Mouse (Mus musculus) hindbrain, embryonic 11.5 days (tissue): Measurements from ENCODE around the gene Sgsh. TPM values are rescaled to one million over a fixed set of nuclear protein-coding genes. Genes with fewer than 3 reads are reported as not detected.
"Not testable (repeated sequence)": the region's sequence is repeated elsewhere in the genome, so short reads cannot be mapped to it uniquely, and the experiment has no call there.

Experiments used
- ATAC-seq: fragments of 200-750 bp; cut with Nextera tagmentation; 2 replicates; pipeline ENCODE4 v1.8.0; 2017; ENCODE audit warnings: mild to moderate bottlenecking, moderate TSS enrichment, moderate library complexity; ENCODE audit not compliant: low FRiP score
- DNase-seq: peaks from one replicate; pipeline ENCODE4 v3.0.0-alpha.2; 2015; ENCODE audit warnings: low spot score
- H3K27ac ChIP-seq: fragments of 300-500 bp; sonication (generic); 2 replicates; pipeline ENCODE4 v1.5.1; 2014; ENCODE audit warnings: mild to moderate bottlenecking, low read depth, low read length
- H3K27me3 ChIP-seq: fragments of 300-500 bp; sonication (generic); 2 replicates; pipeline ENCODE4 v1.6.1; 2014; ENCODE audit warnings: mild to moderate bottlenecking, low read length, moderate library complexity, mixed read lengths; ENCODE audit not compliant: control insufficient read depth, insufficient read depth
- H3K36me3 ChIP-seq: fragments of 300-500 bp; sonication (generic); 2 replicates; pipeline ENCODE4 v1.6.1; 2014; ENCODE audit warnings: mild to moderate bottlenecking, low read length, moderate library complexity, mixed read lengths; ENCODE audit not compliant: control insufficient read depth, insufficient read depth
- H3K4me1 ChIP-seq: fragments of 300-500 bp; sonication (generic); replicated peaks from 2 replicates; pipeline ENCODE4 v1.6.1; 2014; ENCODE audit warnings: low read length, mixed read lengths; ENCODE audit not compliant: control insufficient read depth, insufficient read depth
- H3K4me2 ChIP-seq: fragments of 300-500 bp; sonication (generic); replicated peaks from 2 replicates; pipeline ENCODE4 v1.6.1; 2014; ENCODE audit warnings: mild to moderate bottlenecking, low read depth, low read length
- H3K4me3 ChIP-seq: fragments of 300-500 bp; sonication (generic); 2 replicates; pipeline ENCODE4 v1.5.1; 2014; ENCODE audit warnings: low read depth, low read length
- H3K9ac ChIP-seq: fragments of 300-500 bp; sonication (generic); 2 replicates; pipeline ENCODE4 v1.6.1; 2014; ENCODE audit warnings: low read depth, low read length
- H3K9me3 ChIP-seq: fragments of 300-500 bp; sonication (generic); 2 replicates; pipeline ENCODE4 v1.6.1; 2016; ENCODE audit warnings: low read length; ENCODE audit not compliant: control insufficient read depth
- WGBS: fragments of 180-500 bp; shearing (Covaris S2); extraction: QIAGEN DNeasy Blood & Tissue Kit; methylation state at CpG from one replicate; pipeline ENCODE4 v1.1.7; 2014; 5-methylcytosine and 5-hydroxymethylcytosine counted together
- polyA plus RNA-seq: library from polyadenylated mRNA; unstranded; fragments of >200 nt; fragmentation: Nextera tagmentation; extraction: Ambion mirVana; gene quantifications from 2 replicates; pipeline ENCODE4 v1.2.1, GENCODE M21; 2014

Sgsh gene
- polyA plus RNA-seq, 1 experiment from 2014 or later: 4.4 TPM

GRCm38 (mm10) chr11:119392800-119393482 lies 37.6 kb upstream of the Sgsh start, which contains the start of gene Rnf213:
TSS of gene Rnf213 (plus strand) at chr11:119393100.
- Histone ChIP-seq H3K27ac (no peak within 1 kb of the TSS), H3K27me3 (peaks cover 72% of the 10 kb centered on the region), H3K4me3 (peak within 1 kb of the TSS; percentile 32), H3K4me1 (peaks cover 5% of the 10 kb centered on the region; the same call in 1 of the 2 replicates), H3K9ac (peak within 1 kb of the TSS; percentile 34; the same call in 1 of the 2 replicates), H3K36me3 (no peaks in the 10 kb centered on the region), H3K4me2 (peak within 1 kb of the TSS; percentile 41), H3K9me3 (no peaks in the 10 kb centered on the region)
- ATAC-seq (no peak), DNase-seq (peak; percentile 67)
- WGBS: 2% methylated on average over 19 of the region's 19 CpGs

DNA sequence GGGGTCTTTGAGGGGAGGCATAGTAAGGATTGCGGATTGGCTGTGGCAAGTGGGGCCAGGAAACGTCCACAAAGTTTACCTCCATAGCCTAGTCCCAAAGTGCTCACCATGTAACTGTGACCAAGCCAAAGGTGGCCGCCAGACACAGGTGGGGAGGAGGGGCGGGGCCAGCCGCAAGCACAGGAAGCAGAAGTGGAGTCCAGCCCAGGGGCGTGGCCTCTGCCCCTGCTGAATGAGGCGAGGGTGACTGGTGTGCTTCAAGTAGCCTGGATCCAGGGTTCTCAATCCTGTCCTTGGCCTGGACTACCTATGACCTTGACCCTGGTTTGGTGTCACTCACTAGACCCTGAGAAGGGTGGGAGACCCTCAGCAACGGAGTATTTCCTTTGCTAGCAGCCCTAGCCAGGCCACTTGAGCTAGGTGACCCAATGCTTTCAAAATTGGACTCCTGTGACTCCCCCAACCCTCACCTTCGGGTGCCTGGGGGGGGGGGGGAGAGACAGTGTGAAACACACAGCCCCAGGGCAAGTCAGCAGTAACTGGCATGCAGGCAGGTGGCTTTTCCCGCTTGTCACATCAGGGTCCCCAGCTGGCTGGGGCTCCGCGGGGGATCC lies 36.8 kb upstream of the Sgsh start:
- ATAC-seq: no peak
- Histone ChIP-seq H3K4me3 (no peak overlapping the region), H3K27me3 (peaks cover 72% of the 10 kb centered on the region), H3K9me3 (no peaks in the 10 kb centered on the region), H3K9ac (no peak overlapping the region), H3K36me3 (no peaks in the 10 kb centered on the region), H3K4me2 (no peak overlapping the region), H3K27ac (no peak overlapping the region), H3K4me1 (peaks cover 5% of the 10 kb centered on the region; the same call in 1 of the 2 replicates)
- WGBS: 13% methylated on average over 12 of the region's 12 CpGs
- DNase-seq: peak; percentile 19

- WGBS: 31% methylated on average over 7 of the region's 7 CpGs
- Histone ChIP-seq H3K4me1 (peaks cover 5% of the 10 kb centered on the region; the same call in 1 of the 2 replicates), H3K9me3 (no peaks in the 10 kb centered on the region), H3K4me2 (no peak overlapping the region), H3K9ac (no peak overlapping the region), H3K27ac (no peak overlapping the region), H3K27me3 (peaks cover 71% of the 10 kb centered on the region), H3K4me3 (no peak overlapping the region), H3K36me3 (no peaks in the 10 kb centered on the region)
- no peak for ATAC-seq
- DNase-seq: peak; percentile 16
Measured at GRCm38 (mm10) chr11:119391386-119392000, 36.2 kb upstream of the Sgsh start.

GRCm38 (mm10) chr11:119390271-119391231 lies 35.2 kb upstream of the Sgsh start:
- Histone ChIP-seq H3K36me3 (no peaks in the 10 kb centered on the region), H3K4me3 (peak overlapping the region; percentile 56), H3K27me3 (peaks cover 62% of the 10 kb centered on the region), H3K9ac (peak overlapping the region; percentile 58; the same call in 1 of the 2 replicates), H3K9me3 (no peaks in the 10 kb centered on the region), H3K27ac (no peak overlapping the region), H3K4me2 (peak overlapping the region; percentile 99), H3K4me1 (peaks cover 5% of the 10 kb centered on the region; the same call in 1 of the 2 replicates)
- DNase-seq (peak; percentile 67), ATAC-seq (0 out of 2 replicates have a peak, but pooled peaks have one; percentile 27)
- WGBS: 2% methylated on average over 48 of the region's 53 CpGs

GRCm38 (mm10) chr11:119389851-119390270 lies 34.5 kb upstream of the Sgsh start:
- Histone ChIP-seq H3K27ac (no peak overlapping the region), H3K9ac (peak overlapping the region; percentile 58; the same call in 1 of the 2 replicates), H3K9me3 (no peaks in the 10 kb centered on the region), H3K27me3 (peaks cover 55% of the 10 kb centered on the region), H3K4me2 (peak overlapping the region; percentile 99), H3K36me3 (no peaks in the 10 kb centered on the region), H3K4me1 (peaks cover 5% of the 10 kb centered on the region; the same call in 1 of the 2 replicates), H3K4me3 (peak overlapping the region; percentile 56)
- DNase-seq (peak; percentile 81), ATAC-seq (peak; percentile 40; the same call in 1 of the 2 replicates)
- under 1% methylated on average over 34 of the region's 35 CpGs for WGBS

DNA sequence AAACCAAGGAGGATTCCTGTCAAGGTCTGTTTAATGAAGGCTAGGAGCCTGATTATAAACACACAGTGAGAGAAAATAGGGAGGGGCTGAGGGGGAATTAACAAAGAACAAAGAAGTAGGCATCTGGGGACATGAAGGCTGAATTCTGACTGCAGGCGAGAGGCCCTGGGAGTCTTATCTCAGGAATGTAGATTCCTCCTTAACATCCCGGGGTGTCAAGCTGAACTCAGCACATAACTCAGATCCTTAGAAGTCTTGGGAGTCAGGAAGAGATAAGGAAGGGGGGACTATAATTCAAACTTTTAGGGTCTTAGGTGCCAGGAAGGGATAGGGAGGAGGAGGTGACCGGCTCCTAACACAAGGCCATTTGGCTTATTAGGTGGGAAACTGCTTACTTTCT lies 31.9 kb upstream of the Sgsh start:
- H3K4me3 ChIP-seq, H3K9me3 ChIP-seq, H3K4me1 ChIP-seq, ATAC-seq, H3K4me2 ChIP-seq, H3K27ac ChIP-seq, H3K9ac ChIP-seq, H3K36me3 ChIP-seq, DNase-seq: not testable (repeated sequence)
- H3K27me3 ChIP-seq: peaks cover 33% of the 10 kb centered on the region
- 38% methylated on average over 3 of the region's 3 CpGs for WGBS

DNA sequence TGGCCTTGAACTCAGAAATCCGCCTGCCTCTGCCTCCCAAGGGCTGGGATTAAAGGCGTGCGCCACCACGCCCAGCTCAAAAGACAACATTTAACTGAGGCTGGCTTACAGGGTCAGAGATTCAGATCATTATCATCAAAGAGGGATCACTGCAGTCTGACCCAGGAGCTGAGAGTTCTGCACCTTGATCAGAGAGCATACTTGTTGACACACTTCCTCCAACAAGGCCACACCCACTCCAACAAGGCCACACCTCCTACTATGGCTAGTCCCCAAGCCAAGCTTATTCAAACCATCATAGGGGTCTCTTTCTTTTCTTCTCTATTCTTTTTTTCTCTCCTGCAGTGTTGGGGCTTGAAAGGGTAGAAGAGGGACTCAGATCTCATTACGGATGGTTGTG lies 31.0 kb upstream of the Sgsh start:
- Histone ChIP-seq H3K27me3 (peaks cover 24% of the 10 kb centered on the region), H3K4me2 (no peak overlapping the region), H3K9ac (no peak overlapping the region), H3K9me3 (no peaks in the 10 kb centered on the region), H3K27ac (no peak overlapping the region), H3K36me3 (no peaks in the 10 kb centered on the region), H3K4me3 (no peak overlapping the region), H3K4me1 (peaks cover 3% of the 10 kb centered on the region; the same call in 1 of the 2 replicates)
- ATAC-seq: no peak
- 95% methylated on average over 5 of the region's 5 CpGs for WGBS
- DNase-seq: no peak

- H3K4me3 ChIP-seq: no peak overlapping the region
Measured at GRCm38 (mm10) chr11:119384904-119385303, 29.6 kb upstream of the Sgsh start.

More at GRCm38 (mm10) chr11:119384904-119385303, 29.6 kb upstream of the Sgsh start:
- Histone ChIP-seq H3K4me1 (peaks cover 3% of the 10 kb centered on the region; the same call in 1 of the 2 replicates), H3K27me3 (peaks cover 11% of the 10 kb centered on the region; the same call in 1 of the 2 replicates), H3K4me2 (no peak overlapping the region), H3K9ac (no peak overlapping the region), H3K36me3 (no peaks in the 10 kb centered on the region), H3K9me3 (no peaks in the 10 kb centered on the region), H3K27ac (no peak overlapping the region)
- DNase-seq: no peak
- WGBS: 79% methylated on average over 4 of the region's 4 CpGs
- ATAC-seq: no peak
